Mouse (Mus musculus) MEL (cell line): Measurements from ENCODE around the gene Ifngr2.

Source experiments
- NRF1 ChIP-seq: IDR thresholded peaks from 2 replicates; pipeline ENCODE4 v1.6.1; 2014; ENCODE audit warnings: low read depth, mild to moderate bottlenecking, inconsistent platforms, low read length, improper control_type of control experiment, moderate library complexity; ENCODE audit not compliant: poor library complexity, insufficient read depth, severe bottlenecking
- UBTF ChIP-seq: IDR thresholded peaks from 2 replicates; pipeline ENCODE4 v1.6.1; 2012; ENCODE audit warnings: low read depth, mild to moderate bottlenecking, inconsistent platforms, low read length, improper control_type of control experiment, moderate library complexity, borderline replicate concordance; ENCODE audit not compliant: insufficient read depth

- TF ChIP-seq UBTF (no peak), NRF1 (no peak)
Observed at GRCm38 (mm10) chr16:91596779-91597671, 50.2 kb downstream of the Ifngr2 start.
